Mouse (Mus musculus): ENCODE results near the gene Rbbp4. TPM values are rescaled to one million over a fixed set of nuclear protein-coding genes. Genes with fewer than 3 reads are reported as not detected.

Rbbp4 gene
- polyA plus RNA-seq, 1 experiment from 2014 or later, result 245 TPM

- H3K9ac ChIP-seq, result no peak overlapping the region
- H3K4me3 ChIP-seq, result peak overlapping the region; percentile 52
- WGBS, result 36% methylated on average over 3 of the region's 3 CpGs
- H3K4me1 ChIP-seq (replicated peaks), result peaks cover 23% of the 10 kb centered on the region
- H3K36me3 ChIP-seq, result no peaks in the 10 kb centered on the region
- no peak overlapping the region for H3K27ac ChIP-seq (replicated peaks)
- no peaks in the 10 kb centered on the region for H3K9me3 ChIP-seq
- H3K4me2 ChIP-seq, result peak overlapping the region; percentile 94
- H3K27me3 ChIP-seq, result peaks cover 12% of the 10 kb centered on the region
- ATAC-seq (ENCODE audit: low FRiP score, low read depth), result no peak
Measured at GRCm38 (mm10) chr4:129288067-129288466, 47.1 kb downstream of the Rbbp4 start.

GRCm38 (mm10) chr4:129287472-129287981 is 47.6 kb downstream of the Rbbp4 start, which contains the start of gene Sync:
Gene Sync (plus strand): TSS chr4:129287617.
- Histone ChIP-seq H3K4me1 (replicated peaks) (peaks cover 23% of the 10 kb centered on the region), H3K9me3 (no peaks in the 10 kb centered on the region), H3K4me3 (peak within 1 kb of the TSS; percentile 52), H3K27me3 (peaks cover 12% of the 10 kb centered on the region), H3K36me3 (no peaks in the 10 kb centered on the region), H3K9ac (peak within 1 kb of the TSS; percentile 57), H3K27ac (replicated peaks) (0 out of 2 replicates have a peak within 1 kb of the TSS, but pooled peaks have one; percentile 15), H3K4me2 (peak within 1 kb of the TSS; percentile 94)
- WGBS, result under 1% methylated on average over 43 of the region's 53 CpGs
- ATAC-seq (ENCODE audit: low FRiP score, low read depth), result peak; percentile 58; the same call in 1 of the 2 replicates

GRCm38 (mm10) chr4:129286683-129287471 is 48.3 kb downstream of the Rbbp4 start:
- Histone ChIP-seq H3K4me1 (replicated peaks) (peaks cover 23% of the 10 kb centered on the region), H3K9me3 (no peaks in the 10 kb centered on the region), H3K36me3 (no peaks in the 10 kb centered on the region), H3K9ac (peak overlapping the region; percentile 57), H3K27ac (replicated peaks) (no peak overlapping the region), H3K27me3 (peaks cover 12% of the 10 kb centered on the region), H3K4me2 (peak overlapping the region; percentile 94), H3K4me3 (peak overlapping the region; percentile 52)
- WGBS, result 4% methylated on average over 21 of the region's 28 CpGs
- ATAC-seq (ENCODE audit: low FRiP score, low read depth), result peak; percentile 44; the same call in 1 of the 2 replicates

GRCm38 (mm10) chr4:129286001-129286682 is 49.0 kb downstream of the Rbbp4 start:
- H3K9ac ChIP-seq, result no peak overlapping the region
- no peak overlapping the region for H3K27ac ChIP-seq (replicated peaks)
- H3K36me3 ChIP-seq, result no peaks in the 10 kb centered on the region
- peak; percentile 78 for ATAC-seq (ENCODE audit: low FRiP score, low read depth)
- no peak overlapping the region for H3K4me3 ChIP-seq
- 53% methylated on average over 5 of the region's 5 CpGs for WGBS
- no peaks in the 10 kb centered on the region for H3K9me3 ChIP-seq
- peaks cover 23% of the 10 kb centered on the region for H3K4me1 ChIP-seq (replicated peaks)
- peak overlapping the region; percentile 94 for H3K4me2 ChIP-seq
- peaks cover 12% of the 10 kb centered on the region for H3K27me3 ChIP-seq

GRCm38 (mm10) chr4:129284685-129285084 is 50.5 kb downstream of the Rbbp4 start:
- H3K9ac ChIP-seq, result no peak overlapping the region
- ATAC-seq (ENCODE audit: low FRiP score, low read depth), result no peak
- no peak overlapping the region for H3K4me2 ChIP-seq
- H3K4me3 ChIP-seq, result no peak overlapping the region
- 90% methylated on average over 2 of the region's 2 CpGs for WGBS
- no peak overlapping the region for H3K27ac ChIP-seq (replicated peaks)
- H3K4me1 ChIP-seq (replicated peaks), result peaks cover 23% of the 10 kb centered on the region
- H3K27me3 ChIP-seq, result peaks cover 12% of the 10 kb centered on the region
- H3K9me3 ChIP-seq, result no peaks in the 10 kb centered on the region
- no peaks in the 10 kb centered on the region for H3K36me3 ChIP-seq

- WGBS, result 90% methylated on average over 5 of the region's 5 CpGs
- no peak for ATAC-seq (ENCODE audit: low FRiP score, low read depth)
Measured at GRCm38 (mm10) chr4:129283226-129283625, 51.9 kb downstream of the Rbbp4 start.

GRCm38 (mm10) chr4:129282786-129283185 is 52.4 kb downstream of the Rbbp4 start:
- Histone ChIP-seq H3K9ac (no peak overlapping the region), H3K36me3 (no peaks in the 10 kb centered on the region), H3K9me3 (no peaks in the 10 kb centered on the region), H3K27ac (replicated peaks) (no peak overlapping the region), H3K4me2 (no peak overlapping the region), H3K4me1 (replicated peaks) (peaks cover 19% of the 10 kb centered on the region), H3K27me3 (peaks cover 10% of the 10 kb centered on the region), H3K4me3 (no peak overlapping the region)
- WGBS, result 90% methylated on average over 5 of the region's 5 CpGs
- no peak for ATAC-seq (ENCODE audit: low FRiP score, low read depth)

More at GRCm38 (mm10) chr4:129283226-129283625, 51.9 kb downstream of the Rbbp4 start:
- peaks cover 10% of the 10 kb centered on the region for H3K27me3 ChIP-seq
- H3K27ac ChIP-seq (replicated peaks), result no peak overlapping the region
- no peaks in the 10 kb centered on the region for H3K9me3 ChIP-seq
- no peak overlapping the region for H3K9ac ChIP-seq
- H3K4me1 ChIP-seq (replicated peaks), result peaks cover 23% of the 10 kb centered on the region
- H3K4me3 ChIP-seq, result no peak overlapping the region
- H3K4me2 ChIP-seq, result no peak overlapping the region
- H3K36me3 ChIP-seq, result no peaks in the 10 kb centered on the region

GRCm38 (mm10) chr4:129276453-129276865 is 58.7 kb downstream of the Rbbp4 start:
- Histone ChIP-seq H3K36me3 (no peaks in the 10 kb centered on the region), H3K4me3 (no peak overlapping the region), H3K9me3 (no peaks in the 10 kb centered on the region), H3K9ac (no peak overlapping the region), H3K4me2 (no peak overlapping the region), H3K27me3 (no peaks in the 10 kb centered on the region), H3K27ac (replicated peaks) (no peak overlapping the region), H3K4me1 (replicated peaks) (peaks cover 2% of the 10 kb centered on the region; the same call in 1 of the 2 replicates)
- 0 out of 2 replicates have a peak, but pooled peaks have one; percentile 42 for ATAC-seq (ENCODE audit: low FRiP score, low read depth)
- WGBS, result 1% methylated on average over 18 of the region's 18 CpGs

GRCm38 (mm10) chr4:129272756-129273046 is 62.5 kb downstream of the Rbbp4 start:
- Histone ChIP-seq H3K4me1 (replicated peaks) (peaks cover 2% of the 10 kb centered on the region; the same call in 1 of the 2 replicates), H3K27me3 (no peaks in the 10 kb centered on the region), H3K9ac (no peak overlapping the region), H3K4me3 (no peak overlapping the region), H3K4me2 (no peak overlapping the region), H3K36me3 (no peaks in the 10 kb centered on the region), H3K9me3 (no peaks in the 10 kb centered on the region), H3K27ac (replicated peaks) (no peak overlapping the region)
- 36% methylated on average over 5 of the region's 5 CpGs for WGBS
- no peak for ATAC-seq (ENCODE audit: low FRiP score, low read depth)

- Histone ChIP-seq H3K9ac (no peak overlapping the region), H3K4me1 (replicated peaks) (peaks cover 2% of the 10 kb centered on the region; the same call in 1 of the 2 replicates), H3K27ac (replicated peaks) (no peak overlapping the region), H3K4me2 (no peak overlapping the region), H3K4me3 (no peak overlapping the region), H3K27me3 (no peaks in the 10 kb centered on the region), H3K9me3 (no peaks in the 10 kb centered on the region), H3K36me3 (no peaks in the 10 kb centered on the region)
- ATAC-seq (ENCODE audit: low FRiP score, low read depth), result no peak
- 29% methylated on average over 15 of the region's 15 CpGs for WGBS
Measured at GRCm38 (mm10) chr4:129271991-129272755, 63.0 kb downstream of the Rbbp4 start.

- no peak overlapping the region for H3K9ac ChIP-seq
- ATAC-seq (ENCODE audit: low FRiP score, low read depth), result no peak
- H3K4me2 ChIP-seq, result no peak overlapping the region
- WGBS, result 54% methylated on average over 1 of the region's 1 CpGs
- no peak overlapping the region for H3K27ac ChIP-seq (replicated peaks)
- no peaks in the 10 kb centered on the region for H3K36me3 ChIP-seq
- H3K4me1 ChIP-seq (replicated peaks), result peaks cover under 1% of the 10 kb centered on the region
- H3K4me3 ChIP-seq, result no peak overlapping the region
- no peaks in the 10 kb centered on the region for H3K27me3 ChIP-seq
- no peaks in the 10 kb centered on the region for H3K9me3 ChIP-seq
Measured at GRCm38 (mm10) chr4:129268698-129269097, 66.5 kb downstream of the Rbbp4 start.

Measured in hindbrain, embryonic 15.5 days (tissue).